Mouse (Mus musculus): ENCODE results near the gene Btbd18.

Btbd18 gene

DNA sequence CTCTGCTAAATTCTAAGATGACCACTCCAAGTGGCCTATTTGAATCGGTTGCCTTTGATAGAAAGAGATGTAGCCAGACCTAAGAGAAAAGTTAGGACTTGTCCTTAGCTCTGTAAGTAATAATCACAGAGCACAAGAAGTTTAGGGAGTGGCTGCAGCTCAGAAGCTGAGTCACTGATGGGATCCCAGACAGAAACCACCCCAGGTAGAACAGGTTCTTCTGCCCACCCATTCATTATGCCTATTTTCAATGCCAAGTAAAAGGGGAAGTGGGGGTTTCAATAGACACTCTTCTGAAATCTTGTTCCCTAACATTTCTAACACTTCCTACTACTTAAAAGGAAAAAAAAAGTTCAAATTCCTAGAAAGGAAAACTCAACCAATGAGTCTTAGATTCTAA is 46.4 kb downstream of the Btbd18 start:
- 79% methylated on average over 1 of the region's 1 CpGs for WGBS

- 53% methylated on average over 1 of the region's 1 CpGs for WGBS
These were observed 48.6 kb downstream of the Btbd18 start for GRCm38 (mm10) chr2:84707523-84707922.

DNA sequence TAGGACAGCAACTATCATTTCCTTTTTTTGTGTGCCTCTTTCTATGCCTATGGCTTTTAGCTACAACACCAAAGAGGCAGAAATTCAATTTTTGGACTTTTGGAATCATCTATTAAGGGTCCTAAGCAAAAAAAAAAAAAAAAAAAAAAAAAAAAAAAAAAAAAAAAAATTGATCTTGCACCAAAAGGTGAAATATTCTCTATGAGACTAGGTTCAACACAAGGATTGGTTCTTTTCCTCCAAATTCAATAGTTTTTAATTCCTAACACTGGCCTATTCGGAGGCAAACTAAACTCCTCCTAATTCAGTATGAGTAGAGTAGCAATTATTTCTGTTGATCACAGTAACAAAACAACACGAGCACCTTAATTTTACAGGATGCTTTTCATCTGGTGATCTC is 53.0 kb downstream of the Btbd18 start:
- WGBS: 84% methylated on average over 2 of the region's 2 CpGs

DNA sequence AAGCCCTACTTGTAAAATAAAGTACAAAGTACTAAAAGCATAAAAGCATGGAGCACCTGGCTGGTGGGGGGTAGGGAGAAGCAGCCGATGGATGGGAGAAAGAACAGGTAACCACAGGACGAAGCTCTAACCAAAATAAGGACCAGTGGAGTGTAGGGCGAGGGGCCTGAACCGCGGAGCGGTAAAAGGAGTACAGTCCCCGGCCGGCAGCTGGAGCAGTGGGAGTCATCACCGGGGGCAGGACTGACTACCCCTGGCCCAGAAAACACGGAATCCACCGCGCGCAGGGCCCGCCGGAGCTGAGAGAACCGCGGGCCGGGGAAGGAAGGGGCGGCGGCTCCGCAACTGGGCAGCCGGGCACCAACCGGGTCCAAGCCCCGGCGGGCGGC is 55.5 kb downstream of the Btbd18 start:
- under 1% methylated on average over 25 of the region's 26 CpGs for WGBS

DNA sequence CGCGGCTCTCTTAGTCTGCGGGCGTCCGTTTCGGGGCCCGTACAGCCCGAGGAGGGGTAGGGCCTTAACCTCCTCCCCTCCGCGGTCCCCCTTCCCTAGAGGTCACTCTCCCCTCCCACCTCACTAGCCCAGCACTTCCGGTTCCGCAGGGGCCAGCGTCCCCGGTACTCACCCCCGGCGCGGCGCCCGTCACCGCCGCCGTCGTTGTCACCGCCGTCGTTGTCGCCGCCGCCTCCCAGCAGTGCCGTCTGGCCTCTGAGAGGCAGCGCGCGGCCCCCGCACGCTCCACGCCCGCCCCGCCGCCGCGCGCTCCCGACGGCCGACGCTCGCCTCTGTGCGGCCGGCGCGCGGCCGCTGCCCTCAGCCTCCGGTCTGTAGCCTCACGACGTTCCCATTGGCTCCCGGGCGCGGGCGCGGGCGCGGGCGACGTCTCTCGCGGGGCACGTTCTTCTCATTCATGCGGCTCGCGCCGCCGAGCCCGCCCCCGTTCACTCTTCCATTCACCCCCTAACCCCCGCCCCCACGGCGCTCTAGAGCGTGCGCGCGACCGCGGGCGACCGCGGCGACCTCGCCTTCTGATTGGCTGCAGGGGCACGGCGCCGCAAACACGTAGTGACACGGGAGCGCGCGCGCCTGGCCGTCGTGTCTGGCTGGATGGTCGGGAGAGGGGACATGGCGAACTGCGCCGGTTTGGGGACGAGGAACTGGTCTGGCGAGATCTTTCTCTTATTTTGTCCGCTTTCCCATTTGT is 56.1 kb downstream of the Btbd18 start, which contains the start of gene Zdhhc5:
TSS of gene Zdhhc5 (minus strand) at position 370 of the 751 bp plus-strand sequence.
- 1% methylated on average over 107 of the region's 107 CpGs for WGBS

GRCm38 (mm10) chr2:84715562-84716361 is 56.9 kb downstream of the Btbd18 start:
- WGBS: under 1% methylated on average over 33 of the region's 33 CpGs

DNA sequence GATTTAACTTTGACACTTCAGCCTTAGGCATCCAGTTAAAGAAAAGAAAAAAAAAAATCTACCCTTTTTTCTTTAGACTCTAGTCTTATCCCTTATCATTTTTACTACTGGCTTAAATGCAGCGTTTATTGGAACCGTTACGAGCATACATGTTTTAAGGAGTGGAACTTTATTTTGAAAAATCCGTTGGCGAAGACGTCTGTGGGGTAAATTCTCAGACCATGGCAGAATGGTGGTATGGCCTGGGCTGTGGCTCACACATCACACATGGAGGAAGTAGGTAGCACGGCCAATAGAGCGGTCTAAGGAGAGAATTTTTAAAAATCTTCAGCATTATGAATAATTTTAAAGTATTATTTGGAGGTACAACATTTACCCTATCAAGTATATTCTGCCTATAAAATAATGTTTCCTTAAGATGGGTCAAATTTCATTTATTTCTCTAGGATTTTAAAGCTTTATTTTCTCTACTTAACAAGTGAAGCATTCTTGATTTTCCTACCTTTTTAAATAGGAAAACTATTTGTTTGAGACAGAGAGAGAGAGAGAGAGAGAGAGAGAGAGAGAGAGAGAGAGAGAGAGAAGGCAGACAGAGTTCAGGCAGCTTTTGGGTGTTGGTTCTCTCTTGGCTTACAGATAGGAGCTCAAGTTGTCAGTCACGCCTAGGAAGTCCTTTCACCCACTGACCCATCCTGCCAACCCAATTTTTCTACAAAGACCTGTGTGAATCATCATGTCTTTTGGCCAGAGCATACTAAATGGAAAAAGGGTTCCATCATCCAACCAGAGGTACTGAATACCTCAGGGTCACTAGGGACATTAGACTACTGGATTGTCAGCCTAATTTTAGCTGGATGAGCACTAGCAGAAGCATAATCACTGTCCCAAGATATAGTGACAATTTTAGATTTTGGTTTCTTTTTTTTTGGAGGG is 57.8 kb downstream of the Btbd18 start:
- 19% methylated on average over 9 of the region's 9 CpGs for WGBS

DNA sequence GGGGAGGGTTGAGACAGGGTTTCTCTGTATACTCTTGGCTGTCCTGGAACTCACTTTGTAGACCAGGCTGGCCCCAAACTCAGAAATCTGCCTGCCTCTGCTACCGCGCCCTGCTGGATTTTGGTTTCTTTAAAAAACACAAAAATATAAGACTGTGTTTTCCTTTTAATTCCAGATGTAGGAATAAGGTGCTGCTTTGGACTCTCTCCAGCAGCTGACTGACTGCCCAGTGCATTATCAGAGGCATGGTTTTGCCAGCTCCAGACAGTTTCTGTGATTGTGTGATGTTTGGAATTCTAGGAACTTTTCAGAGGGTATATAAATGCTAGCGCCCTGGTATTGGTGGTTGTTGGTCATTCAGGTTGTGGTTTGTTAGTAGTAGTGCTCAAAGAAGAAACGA is 58.5 kb downstream of the Btbd18 start:
- WGBS: 96% methylated on average over 4 of the region's 4 CpGs
